Mouse (Mus musculus) small intestine, adult 2 months (tissue): ENCODE measurements around the gene Cplane1.

Source experiments
- CTCF ChIP-seq: fragments of 200-500 bp; IDR thresholded peaks from 2 replicates; pipeline ENCODE4 v1.5.1; 2012; ENCODE audit warnings: low read depth, mild to moderate bottlenecking, control low read depth, inconsistent platforms, low read length, moderate library complexity, mixed read lengths; ENCODE audit not compliant: insufficient replicate concordance, insufficient read length; ENCODE audit errors: extremely low read depth
- POLR2A ChIP-seq: fragments of 200-500 bp; IDR thresholded peaks from 2 replicates; pipeline ENCODE4 v1.6.1; 2012; ENCODE audit warnings: low read depth, mild to moderate bottlenecking, control low read depth, inconsistent platforms, low read length, moderate library complexity

GRCm38 (mm10) chr15:8161841-8162240, 7.1 kb upstream of the Cplane1 start:
- TF ChIP-seq CTCF (no peak), POLR2A (no peak)
